ENCODE assay signal across 13 mouse cellular contexts in genomic region chr11:113510969-113511625, GRCm38 (mm10).
DNase-seq lines count a peak whose midpoint lies in the region; ATAC-seq and TF ChIP-seq lines count a peak whose summit lies in the region.
"Had no signal": no experiment of that assay in that cellular context is flagged by ENCODE, and none has a peak within 500 bp of the region (broad histone marks: within the 10 kb centered on the region; RNA-seq: fewer than 3 reads in every experiment).

No protein-coding gene starts in this region.

- 0 out of 2 replicates have a peak overlapping the region, but pooled peaks have one; percentile 22 for H3K9ac ChIP-seq in heart, embryonic 11.5 days (ENCODE audit: low read depth, low read length)
- no peak overlapping the region for H3K9ac ChIP-seq in liver, postnatal 0 days (replicated peaks)
- H3K9ac ChIP-seq in lung, postnatal 0 days (replicated peaks; ENCODE audit: low read depth) = no peak overlapping the region
- H3K9ac ChIP-seq: embryonic facial prominence, embryonic 15.5 days; hindbrain, embryonic 14.5 days; midbrain, embryonic 15.5 days had no signal

- TF ChIP-seq CTCF in liver, postnatal 0 days (IDR thresholded peaks at IDR 0.05; ENCODE audit: low read depth) = no peak
- TF ChIP-seq CTCF in lung, postnatal 0 days (IDR thresholded peaks at IDR 0.05) = no peak

- no peaks in the 10 kb centered on the region for H3K36me3 ChIP-seq in heart, embryonic 11.5 days (ENCODE audit: control insufficient read depth, insufficient read depth, low read length)
- H3K36me3 ChIP-seq in liver, postnatal 0 days (replicated peaks; ENCODE audit: insufficient read depth, low read length) = no peaks in the 10 kb centered on the region
- no peaks in the 10 kb centered on the region for H3K36me3 ChIP-seq in lung, postnatal 0 days (ENCODE audit: insufficient read depth, low read length)
- H3K36me3 ChIP-seq: embryonic facial prominence, embryonic 15.5 days; midbrain, embryonic 15.5 days had no signal

- WGBS in heart, embryonic 11.5 days (ENCODE audit: insufficient replicate concordance) = 55% methylated on average over 11 of the region's 11 CpGs
- WGBS in liver, postnatal 0 days (ENCODE audit: insufficient replicate concordance) = 69% methylated on average over 11 of the region's 11 CpGs
- 80% methylated on average over 11 of the region's 11 CpGs for WGBS in lung, postnatal 0 days

- ATAC-seq in heart, embryonic 11.5 days (replicated peaks; ENCODE audit: insufficient number of reproducible peaks, low FRiP score, low TSS enrichment) = peak; percentile 75
- ATAC-seq in liver, postnatal 0 days = no peak
- ATAC-seq in monocyte, adult 5-6 weeks (replicated peaks; ENCODE audit: insufficient number of reproducible peaks, low FRiP score, low TSS enrichment, poor library complexity, severe bottlenecking) = peak; percentile 38; the same call in 1 of the 2 replicates
- no peak for ATAC-seq in lung, postnatal 0 days
- ATAC-seq: midbrain, embryonic 15.5 days had no signal

- intact Hi-C loops in heart, postnatal 25 days (cut with DNase I) = no loop called here

- H3K27me3 ChIP-seq in heart, embryonic 11.5 days (ENCODE audit: control insufficient read depth, insufficient read depth, low read length) = no peaks in the 10 kb centered on the region
- H3K27me3 ChIP-seq in liver, postnatal 0 days (ENCODE audit: insufficient read depth, low read length) = no peaks in the 10 kb centered on the region
- no peaks in the 10 kb centered on the region for H3K27me3 ChIP-seq in lung, postnatal 0 days (replicated peaks; ENCODE audit: insufficient read depth, low read length)
- H3K27me3 ChIP-seq: embryonic facial prominence, embryonic 15.5 days; midbrain, embryonic 15.5 days had no signal

- no peaks in the 10 kb centered on the region for H3K9me3 ChIP-seq in heart, embryonic 11.5 days (replicated peaks; ENCODE audit: control insufficient read depth, low read length)
- no peaks in the 10 kb centered on the region for H3K9me3 ChIP-seq in liver, postnatal 0 days (ENCODE audit: low read length)
- no peaks in the 10 kb centered on the region for H3K9me3 ChIP-seq in lung, postnatal 0 days (ENCODE audit: low read length)
- H3K9me3 ChIP-seq: embryonic facial prominence, embryonic 15.5 days; midbrain, embryonic 15.5 days had no signal

- no peak overlapping the region for H3K4me3 ChIP-seq in heart, embryonic 11.5 days (ENCODE audit: low read depth, low read length)
- no peak overlapping the region for H3K4me3 ChIP-seq in liver, postnatal 0 days (ENCODE audit: low read depth, low read length)
- no peak overlapping the region for H3K4me3 ChIP-seq in lung, postnatal 0 days (ENCODE audit: low read depth, low read length)
- H3K4me3 ChIP-seq: embryonic facial prominence, embryonic 15.5 days; midbrain, embryonic 15.5 days had no signal

- no peak for TF ChIP-seq EP300 in liver, postnatal 0 days (IDR thresholded peaks at IDR 0.05; ENCODE audit: low read depth)
- no peak for TF ChIP-seq EP300 in lung, postnatal 0 days (IDR thresholded peaks at IDR 0.05)

- peak overlapping the region; percentile 38 for H3K4me2 ChIP-seq in heart, embryonic 11.5 days
- no peak overlapping the region for H3K4me2 ChIP-seq in liver, postnatal 0 days (ENCODE audit: low read depth, low read length)
- H3K4me2 ChIP-seq in lung, postnatal 0 days (replicated peaks; ENCODE audit: low read depth, low read length) = no peak overlapping the region
- H3K4me2 ChIP-seq: embryonic facial prominence, embryonic 15.5 days; hindbrain, embryonic 14.5 days; midbrain, embryonic 15.5 days had no signal

- peak overlapping the region; percentile 18; the same call in 1 of the 2 replicates for H3K27ac ChIP-seq in heart, embryonic 11.5 days (ENCODE audit: low read depth, low read length)
- H3K27ac ChIP-seq in liver, postnatal 0 days (ENCODE audit: low read depth) = no peak overlapping the region
- H3K27ac ChIP-seq in lung, postnatal 0 days (ENCODE audit: low read length) = no peak overlapping the region
- H3K27ac ChIP-seq: embryonic facial prominence, embryonic 15.5 days; hindbrain, embryonic 14.5 days; midbrain, embryonic 15.5 days had no signal

- DNase-seq in heart, postnatal 25 days (ENCODE audit: low spot score) = no peak
- DNase-seq in liver = peak; percentile 47
- no peak for DNase-seq in liver, postnatal 0 days
- DNase-seq in gonadal fat pad, adult 2 months (ENCODE audit: low read depth) = peak; percentile 36
- no peak for DNase-seq in lung, postnatal 0 days (ENCODE audit: low spot score)
- no peak for DNase-seq in urinary bladder, adult 2 months (ENCODE audit: low spot score)
- DNase-seq: kidney, adult 9 months; lung, postnatal 10 days had no signal

- H3K4me1 ChIP-seq in heart, embryonic 11.5 days (ENCODE audit: control insufficient read depth, insufficient read depth, low read length) = peaks cover 11% of the 10 kb centered on the region
- no peaks in the 10 kb centered on the region for H3K4me1 ChIP-seq in liver, postnatal 0 days (ENCODE audit: insufficient read depth)
- no peaks in the 10 kb centered on the region for H3K4me1 ChIP-seq in lung, postnatal 0 days (ENCODE audit: insufficient read depth, low read depth, low read length)
- H3K4me1 ChIP-seq: embryonic facial prominence, embryonic 15.5 days had no signal

Comparison
In these comparisons a context has a peak if more than half of its experiments do, and no peak if none do; other contexts are left out.
1. DNase-seq: peak in liver (single experiment) and gonadal fat pad, adult 2 months (single experiment); none in heart, postnatal 25 days (single experiment), liver, postnatal 0 days (single experiment), lung, postnatal 0 days (single experiment) and urinary bladder, adult 2 months (single experiment).
2. ATAC-seq: peak in heart, embryonic 11.5 days (single experiment) and monocyte, adult 5-6 weeks (single experiment); none in liver, postnatal 0 days (single experiment) and lung, postnatal 0 days (single experiment).